Mouse (Mus musculus) stomach, embryonic 16.5 days (tissue): ENCODE results near the gene Txnl4b. TPM values are rescaled to one million over a fixed set of nuclear protein-coding genes. Genes with fewer than 3 reads are reported as not detected.

Experiments
- ATAC-seq: fragments of 200-750 bp; cut with Nextera tagmentation; 2 replicates; pipeline ENCODE4 v1.8.0; 2017; ENCODE audit warnings: moderate number of reproducible peaks, moderate TSS enrichment; ENCODE audit not compliant: insufficient read depth, low FRiP score
- H3K27ac ChIP-seq: fragments of 300-500 bp; sonication (generic); 2 replicates; pipeline ENCODE4 v1.5.1; 2014; ENCODE audit warnings: low read length
- H3K27me3 ChIP-seq: fragments of 300-500 bp; sonication (generic); 2 replicates; pipeline ENCODE4 v1.6.1; 2014; ENCODE audit warnings: low read length, control low read depth, mixed read lengths; ENCODE audit not compliant: control insufficient read depth, insufficient read depth
- H3K36me3 ChIP-seq: fragments of 300-500 bp; sonication (generic); 2 replicates; pipeline ENCODE4 v1.6.1; 2014; ENCODE audit warnings: low read length; ENCODE audit not compliant: control insufficient read depth, insufficient read depth
- H3K4me1 ChIP-seq: fragments of 300-500 bp; sonication (generic); 2 replicates; pipeline ENCODE4 v1.6.1; 2014; ENCODE audit warnings: low read length, control low read depth, mixed read lengths; ENCODE audit not compliant: control insufficient read depth, insufficient read depth
- H3K4me2 ChIP-seq: fragments of 300-500 bp; sonication (generic); 2 replicates; pipeline ENCODE4 v1.6.1; 2014; ENCODE audit warnings: low read depth, low read length, mixed read lengths
- H3K4me3 ChIP-seq: fragments of 300-500 bp; sonication (generic); replicated peaks from 2 replicates; pipeline ENCODE4 v1.5.1; 2014; ENCODE audit warnings: mild to moderate bottlenecking, low read length
- H3K9ac ChIP-seq: fragments of 300-500 bp; sonication (generic); 2 replicates; pipeline ENCODE4 v1.6.1; 2014; ENCODE audit warnings: low read length
- H3K9me3 ChIP-seq: fragments of 300-500 bp; sonication (generic); replicated peaks from 2 replicates; pipeline ENCODE4 v1.6.1; 2016; ENCODE audit warnings: low read length, control low read depth; ENCODE audit not compliant: control insufficient read depth
- WGBS: fragments of 180-500 bp; shearing (Covaris S2); extraction: QIAGEN DNeasy Blood & Tissue Kit; methylation state at CpG from one replicate; pipeline ENCODE4 v1.1.7; 2014; 5-methylcytosine and 5-hydroxymethylcytosine counted together
- polyA plus RNA-seq: library from polyadenylated mRNA; unstranded; fragments of >200 nt; fragmentation: Nextera tagmentation; extraction: Ambion mirVana; gene quantifications from 2 replicates; pipeline ENCODE4 v1.2.1, GENCODE M21; 2015

Txnl4b gene
- 21.6 TPM in 2 replicates for polyA plus RNA-seq

DNA sequence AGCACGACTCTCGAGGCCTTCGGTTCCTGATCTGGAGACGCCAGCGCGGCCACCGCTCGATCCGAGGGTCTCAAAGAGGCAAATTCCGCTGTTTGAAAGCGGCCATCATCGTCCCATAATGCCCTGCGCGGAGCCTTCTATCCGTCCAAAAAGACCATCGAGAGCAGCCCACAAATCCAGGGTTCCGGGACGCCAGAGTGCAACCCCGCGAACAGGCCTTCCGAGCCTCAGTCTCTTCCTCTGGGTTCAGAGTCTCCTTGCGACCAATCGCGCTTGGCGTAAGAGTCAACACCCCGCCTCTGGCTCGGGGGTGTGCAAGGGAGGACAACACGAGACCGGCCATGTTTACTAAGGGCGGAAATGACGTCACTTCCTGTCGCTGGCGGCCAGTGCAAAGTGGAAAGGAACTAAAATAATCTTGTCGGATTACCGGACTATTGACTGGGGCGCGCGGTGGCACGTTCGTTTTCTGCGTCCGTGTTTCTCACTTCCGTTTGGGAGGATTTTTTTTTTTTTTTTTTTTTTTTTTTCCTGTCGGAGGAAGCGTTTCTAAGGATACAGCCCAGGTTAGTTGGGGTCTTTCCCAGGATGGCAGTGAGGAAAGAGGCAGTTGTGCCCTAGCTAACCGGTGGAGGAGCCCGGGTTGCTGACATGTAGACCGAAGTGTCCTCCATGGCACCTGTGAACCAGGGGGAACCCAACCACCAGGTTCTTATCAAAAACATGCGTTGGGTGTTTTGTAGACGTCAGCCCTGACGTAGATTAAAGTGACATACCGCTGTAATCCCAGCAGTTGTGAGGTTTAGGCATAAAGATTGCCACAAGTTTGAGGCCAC is at the start of gene Txnl4b, which contains the start of gene Dhx38:
TSS of gene Txnl4b (plus strand) at position 395 of the 836 bp plus-strand sequence.
TSS of gene Dhx38 (minus strand) at position 364 of the 836 bp plus-strand sequence.
- Histone ChIP-seq H3K27ac (peak within 1 kb of the TSS; percentile 95), H3K4me3 (peak within 1 kb of the TSS; percentile 75), H3K9ac (peak within 1 kb of the TSS; percentile 92), H3K4me2 (peak within 1 kb of the TSS; percentile 88), H3K9me3 (no peaks in the 10 kb centered on the region), H3K27me3 (no peaks in the 10 kb centered on the region), H3K4me1 (peaks cover 11% of the 10 kb centered on the region), H3K36me3 (peaks cover 11% of the 10 kb centered on the region; the same call in 1 of the 2 replicates)
- WGBS: under 1% methylated on average over 52 of the region's 52 CpGs
- peak; percentile 100 for ATAC-seq

DNA sequence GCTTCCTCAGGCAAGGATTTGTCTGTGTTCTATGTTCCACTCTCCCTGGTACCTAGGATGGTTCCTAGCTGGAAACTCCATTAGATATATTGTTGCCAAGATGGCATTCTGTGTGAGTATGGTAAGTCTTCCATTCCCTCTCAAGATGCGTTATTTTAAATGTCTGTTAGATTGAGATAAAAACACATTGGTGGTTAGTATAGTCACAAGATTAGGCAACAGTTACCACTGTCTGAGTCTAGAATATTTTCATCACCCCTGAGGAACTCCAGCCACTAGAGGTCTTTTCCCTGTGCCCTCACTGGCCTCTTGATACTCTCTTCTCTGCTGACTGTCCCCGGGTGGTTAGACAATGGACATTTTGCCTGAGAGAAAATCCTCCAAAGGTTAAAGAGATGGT is 41.7 kb upstream of the Txnl4b start:
- no peaks in the 10 kb centered on the region for H3K27me3 ChIP-seq
- no peak overlapping the region for H3K27ac ChIP-seq
- H3K4me3 ChIP-seq: no peak overlapping the region
- WGBS: 83% methylated on average over 2 of the region's 2 CpGs
- no peak overlapping the region for H3K4me2 ChIP-seq
- H3K4me1 ChIP-seq: no peaks in the 10 kb centered on the region
- H3K36me3 ChIP-seq: no peaks in the 10 kb centered on the region
- no peaks in the 10 kb centered on the region for H3K9me3 ChIP-seq
- no peak for ATAC-seq
- no peak overlapping the region for H3K9ac ChIP-seq

DNA sequence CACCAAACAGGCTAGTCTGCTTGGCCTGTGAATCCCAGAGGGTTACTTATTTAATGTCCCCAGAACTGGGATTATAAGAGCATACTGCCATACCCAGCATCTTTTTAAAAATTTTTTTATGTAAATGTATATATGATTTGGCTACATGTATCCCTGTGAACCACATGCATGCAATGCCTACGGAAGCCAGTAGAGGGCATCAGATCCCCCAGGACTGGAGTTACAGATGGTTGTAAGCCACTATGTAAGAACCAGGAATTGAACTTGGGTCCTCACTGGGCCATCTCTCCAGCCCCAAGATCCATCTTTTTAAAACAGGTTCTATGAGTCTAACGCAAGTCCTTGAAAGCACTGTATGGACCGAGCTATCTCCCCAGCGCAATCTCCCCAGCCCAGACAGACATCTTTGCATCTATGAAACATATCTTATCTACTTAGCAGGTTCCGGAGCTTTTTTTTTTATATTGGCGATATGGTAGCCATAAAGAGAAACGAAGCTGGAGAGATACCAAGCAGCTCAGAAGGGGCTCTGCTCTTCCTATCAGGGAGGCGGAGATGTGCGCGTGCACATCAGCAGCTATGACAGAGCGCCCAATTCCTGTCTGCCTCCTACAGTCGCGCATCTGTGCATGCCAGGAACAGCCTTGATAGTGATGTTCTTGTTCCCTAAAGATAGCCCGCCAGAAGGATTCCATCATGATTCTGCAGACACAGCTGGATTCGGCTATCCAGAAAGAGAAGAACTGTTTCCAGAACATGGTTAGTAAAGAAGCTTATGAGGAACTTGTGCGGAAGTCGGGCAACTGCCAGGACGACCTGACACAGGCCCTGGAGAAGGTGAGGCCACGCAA is 30.3 kb upstream of the Txnl4b start:
- H3K4me3 ChIP-seq: no peak overlapping the region
- WGBS: 83% methylated on average over 19 of the region's 19 CpGs
- no peak for ATAC-seq
- no peaks in the 10 kb centered on the region for H3K36me3 ChIP-seq
- H3K9me3 ChIP-seq: no peaks in the 10 kb centered on the region
- no peak overlapping the region for H3K4me2 ChIP-seq
- H3K9ac ChIP-seq: no peak overlapping the region
- no peaks in the 10 kb centered on the region for H3K27me3 ChIP-seq
- H3K27ac ChIP-seq: no peak overlapping the region
- H3K4me1 ChIP-seq: no peaks in the 10 kb centered on the region

DNA sequence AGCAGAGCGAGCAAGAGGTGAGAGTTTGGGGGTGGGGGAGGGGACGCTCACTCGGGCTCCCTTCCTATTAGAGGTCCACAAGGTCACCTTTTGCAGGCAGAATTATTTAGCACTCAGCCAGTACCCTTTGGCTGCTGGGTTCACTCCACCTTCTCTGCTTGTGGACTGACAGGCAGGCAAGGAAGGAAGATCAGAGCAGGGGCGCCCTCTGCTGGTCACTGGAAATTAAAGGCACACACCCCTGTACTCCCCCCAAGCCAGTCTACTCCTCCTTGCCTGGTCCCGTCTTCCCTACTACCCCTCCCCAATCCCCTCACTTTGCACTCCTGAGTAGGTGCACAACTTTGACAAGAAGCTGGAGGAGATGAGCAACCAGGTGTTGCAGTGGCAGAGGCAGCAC is 29.0 kb upstream of the Txnl4b start:
- H3K4me1 ChIP-seq: no peaks in the 10 kb centered on the region
- no peak overlapping the region for H3K4me2 ChIP-seq
- H3K27ac ChIP-seq: no peak overlapping the region
- 3% methylated on average over 5 of the region's 5 CpGs for WGBS
- no peaks in the 10 kb centered on the region for H3K9me3 ChIP-seq
- H3K4me3 ChIP-seq: peak overlapping the region; percentile 26
- no peaks in the 10 kb centered on the region for H3K36me3 ChIP-seq
- no peaks in the 10 kb centered on the region for H3K27me3 ChIP-seq
- peak; percentile 85; the same call in 1 of the 2 replicates for ATAC-seq
- H3K9ac ChIP-seq: peak overlapping the region; percentile 43; the same call in 1 of the 2 replicates

DNA sequence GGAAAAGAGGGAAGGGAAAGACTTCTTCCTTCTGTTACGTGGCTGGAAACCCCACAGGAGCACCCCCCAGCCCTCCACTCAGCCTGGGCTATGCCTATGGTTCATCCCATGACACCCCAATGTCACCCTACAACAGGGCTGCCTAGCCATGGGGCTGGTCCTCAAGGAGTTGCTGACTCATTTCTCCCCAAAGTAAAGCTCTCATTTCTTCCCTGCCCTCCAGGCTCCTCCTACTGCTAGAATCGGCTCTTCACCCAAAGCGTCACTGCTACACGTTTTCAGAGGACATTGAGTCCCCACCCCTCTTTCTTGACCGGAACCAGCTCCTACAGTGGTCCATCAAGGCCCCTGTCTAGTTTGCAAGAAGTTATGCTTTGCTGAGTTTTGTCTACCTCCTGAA is 23.5 kb upstream of the Txnl4b start:
- no peak overlapping the region for H3K27ac ChIP-seq
- H3K36me3 ChIP-seq: no peaks in the 10 kb centered on the region
- H3K4me3 ChIP-seq: no peak overlapping the region
- no peak overlapping the region for H3K4me2 ChIP-seq
- ATAC-seq: no peak
- H3K27me3 ChIP-seq: no peaks in the 10 kb centered on the region
- H3K9ac ChIP-seq: no peak overlapping the region
- no peaks in the 10 kb centered on the region for H3K4me1 ChIP-seq
- WGBS: 61% methylated on average over 5 of the region's 5 CpGs
- no peaks in the 10 kb centered on the region for H3K9me3 ChIP-seq

DNA sequence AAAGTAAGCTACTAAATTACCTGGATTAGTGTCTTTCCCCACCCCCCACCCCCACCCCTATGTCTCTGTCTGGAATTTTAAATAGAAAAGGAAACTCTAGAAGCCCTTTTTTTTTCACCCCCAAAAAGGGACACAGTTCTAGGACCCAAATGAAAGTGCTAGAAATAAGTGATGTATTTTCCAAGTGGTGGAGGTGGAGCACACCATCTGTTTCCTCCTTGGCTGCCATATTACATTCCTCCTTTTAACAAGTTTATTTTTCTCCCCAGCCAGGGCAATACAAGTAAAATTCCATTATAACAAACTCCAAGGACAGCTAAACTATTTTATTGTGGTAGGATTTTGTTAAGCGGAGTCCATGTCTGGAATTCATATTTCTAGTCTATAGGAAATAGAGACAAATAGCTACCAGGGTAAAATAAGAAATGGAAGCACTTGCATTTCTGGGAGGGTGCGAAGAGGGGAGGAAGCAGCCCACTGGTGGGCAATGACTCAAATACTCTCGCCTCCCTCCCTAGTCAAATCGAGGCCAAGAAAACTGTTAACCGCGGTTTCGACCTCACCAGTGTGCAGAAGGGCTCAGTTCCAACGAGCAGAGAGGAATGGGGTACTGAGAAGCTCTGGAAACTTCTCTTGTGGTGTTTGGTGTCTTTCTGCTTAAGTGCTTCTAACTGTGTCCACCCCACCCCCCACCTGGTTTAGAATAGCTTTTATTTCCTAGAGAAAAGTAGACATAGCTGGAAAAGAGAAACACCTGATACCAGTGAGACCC is 22.8 kb upstream of the Txnl4b start:
- H3K4me3 ChIP-seq: no peak overlapping the region
- H3K9ac ChIP-seq: no peak overlapping the region
- ATAC-seq: no peak
- H3K36me3 ChIP-seq: no peaks in the 10 kb centered on the region
- no peaks in the 10 kb centered on the region for H3K27me3 ChIP-seq
- H3K4me2 ChIP-seq: no peak overlapping the region
- 72% methylated on average over 8 of the region's 8 CpGs for WGBS
- no peaks in the 10 kb centered on the region for H3K4me1 ChIP-seq
- H3K9me3 ChIP-seq: no peaks in the 10 kb centered on the region
- no peak overlapping the region for H3K27ac ChIP-seq

DNA sequence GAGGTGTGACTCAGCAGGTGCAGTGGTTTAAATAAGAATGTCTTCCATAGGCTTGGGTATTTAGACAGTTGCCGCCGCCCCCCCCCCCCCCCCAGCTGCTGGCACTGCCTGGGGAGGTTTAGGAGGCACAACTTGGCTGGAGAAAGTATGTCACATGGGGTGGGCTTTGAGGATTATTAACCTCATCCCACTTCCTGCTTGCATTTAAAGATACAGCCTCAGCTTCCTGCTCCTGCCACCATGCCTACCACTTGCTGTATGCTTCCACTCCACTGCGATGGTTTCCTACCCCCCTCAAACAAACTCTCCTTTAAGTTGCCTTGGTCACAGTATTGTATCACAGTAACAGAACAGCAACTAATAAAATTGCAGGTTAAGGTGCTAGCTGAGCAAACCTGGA is 21.6 kb upstream of the Txnl4b start:
- Histone ChIP-seq H3K9me3 (no peaks in the 10 kb centered on the region), H3K4me3 (no peak overlapping the region), H3K27me3 (no peaks in the 10 kb centered on the region), H3K36me3 (peaks cover 9% of the 10 kb centered on the region; the same call in 1 of the 2 replicates), H3K9ac (no peak overlapping the region), H3K4me1 (no peaks in the 10 kb centered on the region), H3K27ac (no peak overlapping the region), H3K4me2 (no peak overlapping the region)
- WGBS: 47% methylated on average over 3 of the region's 3 CpGs
- no peak for ATAC-seq

DNA sequence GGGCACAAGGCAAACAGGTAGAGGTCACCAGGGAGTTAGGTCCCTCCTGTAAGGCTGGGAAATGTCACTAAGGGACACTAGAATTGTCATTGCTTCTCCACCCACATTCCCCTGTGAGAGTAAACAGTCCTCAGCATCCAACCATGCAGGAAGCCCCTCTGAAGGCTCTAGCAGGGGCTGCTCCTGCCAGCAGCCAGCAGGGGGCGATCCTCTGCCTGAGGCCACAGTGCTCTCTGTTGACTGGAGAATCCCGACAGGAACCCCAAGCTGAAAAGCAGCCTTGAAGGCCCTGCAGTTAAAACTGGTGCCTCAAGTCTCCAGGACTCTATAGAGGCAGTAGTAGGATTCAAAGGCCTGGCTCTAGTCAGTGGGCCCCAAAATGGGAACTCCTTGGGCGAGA is 14.0 kb upstream of the Txnl4b start:
- ATAC-seq: no peak
- H3K27ac ChIP-seq: no peak overlapping the region
- H3K4me1 ChIP-seq: no peaks in the 10 kb centered on the region
- 54% methylated on average over 3 of the region's 3 CpGs for WGBS
- no peak overlapping the region for H3K4me2 ChIP-seq
- H3K4me3 ChIP-seq: no peak overlapping the region
- H3K27me3 ChIP-seq: no peaks in the 10 kb centered on the region
- H3K9me3 ChIP-seq: no peaks in the 10 kb centered on the region
- peaks cover 52% of the 10 kb centered on the region for H3K36me3 ChIP-seq
- H3K9ac ChIP-seq: no peak overlapping the region
